Mouse (Mus musculus) brown adipose tissue, adult 24 weeks (tissue): ENCODE results near the gene Igflr1. TPM values are rescaled to one million over a fixed set of nuclear protein-coding genes. Genes with fewer than 3 reads are reported as not detected.

Experiments used
- H3K27ac ChIP-seq: fragments of 200-500 bp; replicated peaks from 2 replicates; pipeline ENCODE4 v1.5.1; 2012; ENCODE audit warnings: low read depth, mild to moderate bottlenecking, low read length
- H3K4me1 ChIP-seq: fragments of 200-500 bp; 2 replicates; pipeline ENCODE4 v1.6.1; 2012; ENCODE audit warnings: low read length, mixed read lengths; ENCODE audit not compliant: control insufficient read depth, insufficient read depth, insufficient read length
- H3K4me3 ChIP-seq: fragments of 200-500 bp; 2 replicates; pipeline ENCODE4 v1.5.1; 2012; ENCODE audit warnings: low read depth, mild to moderate bottlenecking, low read length, moderate library complexity; ENCODE audit not compliant: insufficient read depth
- polyA plus RNA-seq: library from polyadenylated mRNA; stranded (reverse); fragments of >200 nt; gene quantifications from 2 replicates; pipeline ENCODE4 v1.2.4, GENCODE M21; 2012; ENCODE audit not compliant: missing spikeins, insufficient read depth, insufficient read length

The Igflr1 gene
- polyA plus RNA-seq, 1 experiment: not detected

GRCm38 (mm10) chr7:30549880-30550279, 15.3 kb upstream of the Igflr1 start:
- Histone ChIP-seq H3K27ac (no peak overlapping the region), H3K4me1 (peaks cover 3% of the 10 kb centered on the region), H3K4me3 (no peak overlapping the region)

GRCm38 (mm10) chr7:30550603-30551002, 14.6 kb upstream of the Igflr1 start:
- no peak overlapping the region for H3K27ac ChIP-seq
- H3K4me3 ChIP-seq: no peak overlapping the region
- H3K4me1 ChIP-seq: peaks cover 3% of the 10 kb centered on the region

- Histone ChIP-seq H3K4me3 (peak overlapping the region; percentile 72), H3K27ac (peak overlapping the region; percentile 86)
Measured at GRCm38 (mm10) chr7:30551445-30552101, 13.7 kb upstream of the Igflr1 start.

GRCm38 (mm10) chr7:30552102-30553020, 12.9 kb upstream of the Igflr1 start, which contains the start of the genes Hspb6 and Proser3:
Hspb6 (plus strand) TSS chr7:30552178.
Proser3 (minus strand) TSS chr7:30552299.
- Histone ChIP-seq H3K4me3 (peak within 1 kb of the TSS; percentile 72), H3K27ac (peak within 1 kb of the TSS; percentile 87), H3K4me1 (peaks cover 3% of the 10 kb centered on the region)

More at GRCm38 (mm10) chr7:30551445-30552101, 13.7 kb upstream of the Igflr1 start:
- peaks cover 3% of the 10 kb centered on the region for H3K4me1 ChIP-seq

- peak overlapping the region; percentile 87 for H3K27ac ChIP-seq
- H3K4me1 ChIP-seq: peaks cover 3% of the 10 kb centered on the region
- H3K4me3 ChIP-seq: peak overlapping the region; percentile 63
Measured at GRCm38 (mm10) chr7:30553021-30553589, 12.1 kb upstream of the Igflr1 start.

GRCm38 (mm10) chr7:30553810-30554584, 11.2 kb upstream of the Igflr1 start:
- Histone ChIP-seq H3K4me1 (peaks cover 7% of the 10 kb centered on the region), H3K27ac (peak overlapping the region; percentile 26; the same call in 1 of the 2 replicates), H3K4me3 (peak overlapping the region; percentile 63)

GRCm38 (mm10) chr7:30556894-30557536, 8.2 kb upstream of the Igflr1 start:
- Histone ChIP-seq H3K4me3 (no peak overlapping the region), H3K27ac (no peak overlapping the region), H3K4me1 (peaks cover 7% of the 10 kb centered on the region)

GRCm38 (mm10) chr7:30557901-30558514, 7.2 kb upstream of the Igflr1 start:
- H3K27ac ChIP-seq: peak overlapping the region; percentile 43
- H3K4me3 ChIP-seq: peak overlapping the region; percentile 66
- H3K4me1 ChIP-seq: peaks cover 7% of the 10 kb centered on the region

GRCm38 (mm10) chr7:30558656-30559442, 6.4 kb upstream of the Igflr1 start:
- Histone ChIP-seq H3K4me1 (peaks cover 5% of the 10 kb centered on the region; the same call in 1 of the 2 replicates), H3K27ac (peak overlapping the region; percentile 43), H3K4me3 (peak overlapping the region; percentile 66)

GRCm38 (mm10) chr7:30559443-30559954, 5.7 kb upstream of the Igflr1 start, which contains the start of gene Lin37:
Lin37 (minus strand) TSS chr7:30559838.
- H3K4me3 ChIP-seq: peak within 1 kb of the TSS; percentile 66
- 0 out of 2 replicates have a peak, but pooled peaks cover 7% of the 10 kb centered on the region for H3K4me1 ChIP-seq
- peak within 1 kb of the TSS; percentile 43 for H3K27ac ChIP-seq

GRCm38 (mm10) chr7:30560296-30560695, 4.9 kb upstream of the Igflr1 start:
- Histone ChIP-seq H3K4me1 (0 out of 2 replicates have a peak, but pooled peaks cover 7% of the 10 kb centered on the region), H3K27ac (no peak overlapping the region), H3K4me3 (no peak overlapping the region)

- Histone ChIP-seq H3K27ac (peak overlapping the region; percentile 60), H3K4me3 (peak overlapping the region; percentile 63)
Measured at GRCm38 (mm10) chr7:30562526-30563116, 2.6 kb upstream of the Igflr1 start.

More at GRCm38 (mm10) chr7:30562526-30563116, 2.6 kb upstream of the Igflr1 start:
- H3K4me1 ChIP-seq: 0 out of 2 replicates have a peak, but pooled peaks cover 7% of the 10 kb centered on the region
